Mouse (Mus musculus) inflammation-experienced regulatory T-cells, adult 16 weeks (primary cell): ENCODE measurements around the gene 1110025L11Rik. TPM values are rescaled to one million over a fixed set of nuclear protein-coding genes. Genes with fewer than 3 reads are reported as not detected.

Experiments used
- polyA plus RNA-seq: library from polyadenylated mRNA; unstranded; fragments of 100-300 nt; shearing (Covaris generic); gene quantifications from one replicate; pipeline ENCODE4 v1.2.1, GENCODE M21; 2017

Gene 1110025L11Rik
- polyA plus RNA-seq, result not detected

GRCm38 (mm10) chr16:89063902-89064301, at the start of gene 1110025L11Rik:
Gene 1110025L11Rik (minus strand): TSS chr16:89064002.

GRCm38 (mm10) chr16:89047783-89048182, 16.0 kb downstream of the 1110025L11Rik start, which contains the start of gene Krtap6-5:
Gene Krtap6-5 (minus strand): TSS chr16:89047883.

GRCm38 (mm10) chr16:89041372-89041771, 22.4 kb downstream of the 1110025L11Rik start, which contains the start of gene Gm10228:
Gene Gm10228 (minus strand): TSS chr16:89041472.

GRCm38 (mm10) chr16:89031399-89031798, 32.4 kb downstream of the 1110025L11Rik start, which contains the start of gene Krtap6-1:
Gene Krtap6-1 (plus strand): TSS chr16:89031699.

GRCm38 (mm10) chr16:89014984-89015383, 48.8 kb downstream of the 1110025L11Rik start, which contains the start of gene Gm10229:
Gene Gm10229 (plus strand): TSS chr16:89015284.

Other genes starting within 250 kb of the 1110025L11Rik start
- gene Krtap15, start 243.8 kb downstream of the 1110025L11Rik start, polyA plus RNA-seq, result not detected
- not detected for gene Krtap14, start 237.9 kb downstream of the 1110025L11Rik start, polyA plus RNA-seq
- not detected for gene Krtap19-1, start 194.6 kb downstream of the 1110025L11Rik start, polyA plus RNA-seq
- not detected for gene Krtap19-2, start 189.7 kb downstream of the 1110025L11Rik start, polyA plus RNA-seq
- gene Krtap19-3, start 186.0 kb downstream of the 1110025L11Rik start, polyA plus RNA-seq, result not detected
- not detected for gene Krtap19-4, start 178.9 kb downstream of the 1110025L11Rik start, polyA plus RNA-seq
- gene Krtap19-5, start 167.5 kb downstream of the 1110025L11Rik start, polyA plus RNA-seq, result not detected
- gene Krtap19-9b, start 131.7 kb downstream of the 1110025L11Rik start, polyA plus RNA-seq, result not detected
- not detected for gene Krtap16-3, start 101.1 kb downstream of the 1110025L11Rik start, polyA plus RNA-seq
- gene Krtap22-2, start 53.2 kb downstream of the 1110025L11Rik start, polyA plus RNA-seq, result not detected
- gene Gm10229, start 48.7 kb downstream of the 1110025L11Rik start, polyA plus RNA-seq, result not detected
- not detected for gene Krtap6-1, start 32.3 kb downstream of the 1110025L11Rik start, polyA plus RNA-seq
- gene Gm10228, start 22.5 kb downstream of the 1110025L11Rik start, polyA plus RNA-seq, result not detected
- not detected for gene Krtap6-5, start 16.1 kb downstream of the 1110025L11Rik start, polyA plus RNA-seq
- gene Krtap6-3, start 20.0 kb upstream of the 1110025L11Rik start, polyA plus RNA-seq, result not detected
- not detected for gene Gm6358, start 76.8 kb upstream of the 1110025L11Rik start, polyA plus RNA-seq
- gene Gm10061, start 87.1 kb upstream of the 1110025L11Rik start, polyA plus RNA-seq, result not detected
- not detected for gene Gm9789, start 94.0 kb upstream of the 1110025L11Rik start, polyA plus RNA-seq
- not detected for gene Gm7735, start 105.5 kb upstream of the 1110025L11Rik start, polyA plus RNA-seq
- gene 1110057P08Rik, start 110.7 kb upstream of the 1110025L11Rik start, polyA plus RNA-seq, result not detected
- not detected for gene Krtap20-2, start 141.9 kb upstream of the 1110025L11Rik start, polyA plus RNA-seq